Mouse (Mus musculus) midbrain, postnatal 0 days (tissue): ENCODE data around the gene Gfer. TPM values are rescaled to one million over a fixed set of nuclear protein-coding genes. Genes with fewer than 3 reads are reported as not detected.
A peak's percentile ranks its signal among the peaks of the same experiment; 100 is the strongest.
"Not testable (repeated sequence)": the region's sequence is repeated elsewhere in the genome, so short reads cannot be mapped to it uniquely, and the experiment has no call there.

ENCODE experiments used
- ATAC-seq: fragments of 200-750 bp; cut with Nextera tagmentation; 2 replicates; pipeline ENCODE4 v1.8.0; 2017; ENCODE audit warnings: moderate number of reproducible peaks, mild to moderate bottlenecking, moderate TSS enrichment, moderate library complexity; ENCODE audit not compliant: low FRiP score
- DNase-seq: peaks from one replicate; pipeline ENCODE4 v3.0.0-alpha.2; 2015; ENCODE audit warnings: low spot score
- H3K27ac ChIP-seq: fragments of 300-500 bp; sonication (generic); 2 replicates; pipeline ENCODE4 v1.5.1; 2014; ENCODE audit warnings: low read depth, mild to moderate bottlenecking, low read length, mixed read lengths
- H3K27me3 ChIP-seq: fragments of 300-500 bp; sonication (generic); 2 replicates; pipeline ENCODE4 v1.6.1; 2014; ENCODE audit warnings: low read length, control low read depth, mixed read lengths; ENCODE audit not compliant: insufficient read depth
- H3K36me3 ChIP-seq: fragments of 300-500 bp; sonication (generic); 2 replicates; pipeline ENCODE4 v1.6.1; 2014; ENCODE audit warnings: low read length, control low read depth, mixed read lengths; ENCODE audit not compliant: insufficient read depth
- H3K4me1 ChIP-seq: fragments of 300-500 bp; sonication (generic); 2 replicates; pipeline ENCODE4 v1.6.1; 2014; ENCODE audit warnings: mild to moderate bottlenecking, control low read depth, antibody characterized with exemption, low read length, mixed read lengths; ENCODE audit not compliant: insufficient read depth
- H3K4me2 ChIP-seq: fragments of 300-500 bp; sonication (generic); 2 replicates; pipeline ENCODE4 v1.6.1; 2014; ENCODE audit warnings: low read depth, mild to moderate bottlenecking, low read length, mixed read lengths; ENCODE audit not compliant: poor library complexity, severe bottlenecking
- H3K4me3 ChIP-seq: fragments of 300-500 bp; sonication (generic); 2 replicates; pipeline ENCODE4 v1.5.1; 2014; ENCODE audit warnings: low read depth, mild to moderate bottlenecking, low read length, moderate library complexity
- H3K9ac ChIP-seq: fragments of 300-500 bp; sonication (generic); replicated peaks from 2 replicates; pipeline ENCODE4 v1.6.1; 2014; ENCODE audit warnings: mild to moderate bottlenecking, low read length, moderate library complexity, mixed read lengths; ENCODE audit not compliant: poor library complexity, severe bottlenecking
- H3K9me3 ChIP-seq: fragments of 300-500 bp; sonication (generic); 2 replicates; pipeline ENCODE4 v1.6.1; 2016; ENCODE audit warnings: low read length, control low read depth
- CTCF ChIP-seq: IDR thresholded peaks from 2 replicates; pipeline ENCODE4 v1.5.1; 2016; ENCODE audit warnings: antibody characterized with exemption, mild to moderate bottlenecking
- WGBS: fragments of 180-500 bp; shearing (Covaris S2); extraction: QIAGEN DNeasy Blood & Tissue Kit; methylation state at CpG from one replicate; pipeline ENCODE4 v1.1.7; 2014; 5-methylcytosine and 5-hydroxymethylcytosine counted together
- polyA plus RNA-seq: library from polyadenylated mRNA; unstranded; fragments of >200 nt; fragmentation: Nextera tagmentation; extraction: Ambion mirVana; gene quantifications from 2 replicates; pipeline ENCODE4 v1.2.1, GENCODE M21; 2015
- total RNA-seq: library from RNA; depleted of rRNA; stranded (reverse); fragments of >200 nt; gene quantifications from 2 replicates; pipeline ENCODE4 v1.2.3, GENCODE M21; 2014

The Gfer gene
- total and polyA plus RNA-seq, 2 experiments from 2014 or later, result 28.0 to 39.4 TPM

DNA sequence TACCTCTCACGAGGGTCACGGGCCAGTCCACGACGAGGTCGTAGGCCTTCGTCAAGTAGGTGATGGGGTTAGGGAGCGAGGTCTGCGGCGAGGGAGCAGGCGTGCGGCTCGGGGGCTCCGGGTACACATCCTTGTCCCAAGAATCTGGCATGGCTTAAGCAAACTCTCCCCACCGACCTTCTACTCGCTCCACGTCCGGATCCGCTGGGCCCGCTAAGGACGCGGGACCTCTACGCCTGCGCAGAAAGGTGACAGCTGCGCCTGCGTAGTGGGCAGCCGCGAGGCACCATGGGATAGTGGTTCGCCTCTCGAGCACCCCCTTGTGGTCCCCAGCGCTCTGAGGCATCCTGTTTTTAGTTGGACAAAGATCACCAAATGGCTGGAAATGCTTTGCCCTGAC lies 28.2 kb upstream of the Gfer start, which contains the start of gene Ndufb10:
TSS of gene Ndufb10 (minus strand) at position 295 of the 400 bp plus-strand sequence.
- peak; percentile 97 for DNase-seq
- peak; percentile 71 for ATAC-seq
- Histone ChIP-seq H3K27ac (peak within 1 kb of the TSS; percentile 76), H3K4me1 (no peaks in the 10 kb centered on the region; the same call in 1 of the 2 replicates), H3K9ac (peak within 1 kb of the TSS; percentile 86), H3K27me3 (no peaks in the 10 kb centered on the region), H3K4me2 (peak within 1 kb of the TSS; percentile 68), H3K9me3 (no peaks in the 10 kb centered on the region), H3K36me3 (peaks cover 10% of the 10 kb centered on the region; the same call in 1 of the 2 replicates), H3K4me3 (peak within 1 kb of the TSS; percentile 70)
- WGBS, result under 1% methylated on average over 30 of the region's 30 CpGs
- TF ChIP-seq CTCF, result peak; percentile 99

GRCm38 (mm10) chr17:24723881-24724180 lies 27.9 kb upstream of the Gfer start:
- H3K27me3 ChIP-seq, result no peaks in the 10 kb centered on the region
- no peak for DNase-seq
- peak overlapping the region; percentile 70 for H3K4me3 ChIP-seq
- peak overlapping the region; percentile 68 for H3K4me2 ChIP-seq
- no peaks in the 10 kb centered on the region for H3K9me3 ChIP-seq
- under 1% methylated on average over 15 of the region's 15 CpGs for WGBS
- H3K36me3 ChIP-seq, result peaks cover 10% of the 10 kb centered on the region; the same call in 1 of the 2 replicates
- peak overlapping the region; percentile 86 for H3K9ac ChIP-seq
- no peak for TF ChIP-seq CTCF
- ATAC-seq, result peak; percentile 4; the same call in 1 of the 2 replicates
- peak overlapping the region; percentile 75 for H3K27ac ChIP-seq
- H3K4me1 ChIP-seq, result no peaks in the 10 kb centered on the region; the same call in none of the 2 replicates

DNA sequence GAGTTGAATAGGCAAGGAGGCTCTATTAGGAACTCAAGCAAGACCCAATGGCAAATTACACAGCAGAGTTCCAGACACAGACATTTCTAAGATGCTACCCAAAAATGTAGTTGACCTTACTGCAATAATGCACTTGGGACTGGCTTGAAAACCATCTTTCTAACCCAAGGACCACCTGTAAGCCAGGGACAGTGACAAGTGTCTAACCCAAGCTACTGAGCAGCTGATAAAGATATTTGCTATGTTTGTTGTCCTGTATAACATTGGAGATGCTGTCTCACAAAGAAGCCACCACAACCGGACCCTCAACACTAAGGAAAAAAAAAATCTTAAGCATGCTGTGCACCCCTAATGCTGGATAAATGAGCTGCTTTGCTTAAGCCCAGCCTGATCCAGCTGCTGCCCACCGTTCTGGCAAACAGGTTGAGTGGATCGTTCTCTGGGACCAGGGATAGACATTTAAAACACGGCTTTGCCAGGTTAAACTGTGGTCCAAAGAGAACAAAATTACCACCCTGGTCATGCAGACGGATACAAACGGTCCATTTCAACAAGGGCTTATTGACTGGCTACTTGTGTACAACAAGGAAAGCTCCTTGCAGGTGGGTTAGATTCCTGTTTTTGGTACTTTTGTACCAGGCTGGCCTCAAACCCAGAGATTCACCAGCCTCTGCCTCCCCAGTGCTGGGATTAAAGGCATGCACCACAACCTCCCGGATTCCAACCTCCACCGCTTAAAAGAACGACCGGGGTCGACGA lies 27.3 kb upstream of the Gfer start:
- no peaks in the 10 kb centered on the region for H3K27me3 ChIP-seq
- H3K36me3 ChIP-seq, result peaks cover 10% of the 10 kb centered on the region; the same call in 1 of the 2 replicates
- 4% methylated on average over 12 of the region's 12 CpGs for WGBS
- H3K9me3 ChIP-seq, result no peaks in the 10 kb centered on the region
- no peak for DNase-seq
- no peaks in the 10 kb centered on the region; the same call in none of the 2 replicates for H3K4me1 ChIP-seq
- no peak for ATAC-seq
- peak overlapping the region; percentile 70 for H3K4me3 ChIP-seq
- no peak for TF ChIP-seq CTCF
- H3K27ac ChIP-seq, result peak overlapping the region; percentile 75
- peak overlapping the region; percentile 68 for H3K4me2 ChIP-seq
- peak overlapping the region; percentile 86 for H3K9ac ChIP-seq

- ATAC-seq (no peak), DNase-seq (no peak)
- H3K27ac ChIP-seq, result no peak overlapping the region
- H3K36me3 ChIP-seq, result peaks cover 10% of the 10 kb centered on the region; the same call in 1 of the 2 replicates
- no peak for TF ChIP-seq CTCF
- no peaks in the 10 kb centered on the region; the same call in none of the 2 replicates for H3K4me1 ChIP-seq
- 0 out of 2 replicates have a peak overlapping the region, but pooled peaks have one; percentile 2 for H3K4me2 ChIP-seq
- no peak overlapping the region for H3K9ac ChIP-seq
- WGBS, result 37% methylated on average over 13 of the region's 13 CpGs
- no peak overlapping the region for H3K4me3 ChIP-seq
- H3K9me3 ChIP-seq, result no peaks in the 10 kb centered on the region
- no peaks in the 10 kb centered on the region for H3K27me3 ChIP-seq
Observed at GRCm38 (mm10) chr17:24722220-24722924, 26.4 kb upstream of the Gfer start.

DNA sequence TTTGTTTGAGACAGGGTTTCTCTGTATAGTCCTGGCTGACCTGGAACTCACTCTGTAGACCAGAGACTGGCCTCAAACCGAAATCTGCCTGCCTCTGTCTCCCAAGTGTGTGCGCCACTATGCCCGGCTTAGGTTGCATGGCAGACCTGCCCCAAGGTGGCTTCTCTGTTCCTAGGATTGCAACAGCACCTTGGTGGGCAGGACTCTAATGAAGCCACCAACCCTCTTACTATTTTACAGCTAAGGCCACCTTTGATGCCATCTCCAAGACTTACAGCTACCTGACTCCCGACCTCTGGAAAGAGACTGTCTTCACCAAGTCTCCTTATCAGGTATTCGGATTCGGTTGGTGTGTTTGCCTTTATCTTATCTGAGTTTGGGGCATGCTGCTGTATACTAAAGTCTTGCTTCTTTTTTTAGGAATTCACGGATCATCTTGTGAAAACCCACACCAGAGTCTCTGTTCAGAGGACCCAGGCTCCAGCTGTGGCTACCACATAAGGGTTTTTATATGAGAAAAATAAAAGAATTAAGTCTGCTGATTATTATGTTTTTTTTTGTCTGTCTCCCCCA lies 25.5 kb upstream of the Gfer start:
- WGBS, result 70% methylated on average over 7 of the region's 7 CpGs
- peak overlapping the region; percentile 19; the same call in 1 of the 2 replicates for H3K4me3 ChIP-seq
- ATAC-seq, result not testable (repeated sequence)

GRCm38 (mm10) chr17:24720616-24721015 lies 24.7 kb upstream of the Gfer start:
- Histone ChIP-seq H3K9ac (peak overlapping the region; percentile 83), H3K27ac (peak overlapping the region; percentile 32), H3K4me3 (peak overlapping the region; percentile 74), H3K4me2 (peak overlapping the region; percentile 61), H3K36me3 (peaks cover 13% of the 10 kb centered on the region; the same call in 1 of the 2 replicates)
- not testable (repeated sequence) for H3K9me3 ChIP-seq, ATAC-seq, DNase-seq, H3K4me1 ChIP-seq, H3K27me3 ChIP-seq
- 1% methylated on average over 11 of the region's 11 CpGs for WGBS

More for the DNA sequence above, 25.5 kb upstream of the Gfer start:
- H3K4me1 ChIP-seq, H3K36me3 ChIP-seq, H3K27me3 ChIP-seq, H3K27ac ChIP-seq, DNase-seq, H3K9ac ChIP-seq, H3K9me3 ChIP-seq: not testable (repeated sequence)
- H3K4me2 ChIP-seq, result peak overlapping the region; percentile 28
